Mouse (Mus musculus) neural tube, embryonic 12.5 days (tissue): ENCODE measurements around the gene Topbp1. TPM values are rescaled to one million over a fixed set of nuclear protein-coding genes. Genes with fewer than 3 reads are reported as not detected.

Experiments
- ATAC-seq: fragments of 200-750 bp; cut with Nextera tagmentation; 2 replicates; pipeline ENCODE4 v1.8.0; 2017; ENCODE audit warnings: low read depth, mild to moderate bottlenecking, moderate TSS enrichment, moderate library complexity; ENCODE audit not compliant: low FRiP score
- H3K27ac ChIP-seq: fragments of 300-500 bp; sonication (generic); 2 replicates; pipeline ENCODE4 v1.5.1; 2016
- H3K27me3 ChIP-seq: fragments of 300-500 bp; sonication (generic); replicated peaks from 2 replicates; pipeline ENCODE4 v1.6.1; 2016; ENCODE audit warnings: mild to moderate bottlenecking
- H3K36me3 ChIP-seq: fragments of 300-500 bp; sonication (generic); 2 replicates; pipeline ENCODE4 v1.6.1; 2016; ENCODE audit warnings: mild to moderate bottlenecking
- H3K4me1 ChIP-seq: fragments of 300-500 bp; sonication (generic); 2 replicates; pipeline ENCODE4 v1.6.1; 2016
- H3K4me2 ChIP-seq: fragments of 300-500 bp; sonication (generic); replicated peaks from 2 replicates; pipeline ENCODE4 v1.6.1; 2016; ENCODE audit warnings: mild to moderate bottlenecking
- H3K4me3 ChIP-seq: fragments of 300-500 bp; sonication (generic); 2 replicates; pipeline ENCODE4 v1.5.1; 2016
- H3K9ac ChIP-seq: fragments of 300-500 bp; sonication (generic); 2 replicates; pipeline ENCODE4 v1.6.1; 2016; ENCODE audit warnings: mild to moderate bottlenecking
- H3K9me3 ChIP-seq: fragments of 300-500 bp; sonication (generic); 2 replicates; pipeline ENCODE4 v1.6.1; 2016; ENCODE audit warnings: mild to moderate bottlenecking
- WGBS: fragments of 180-500 bp; shearing (Covaris S2); methylation state at CpG from one replicate; pipeline ENCODE4 v1.1.7; 2016; 5-methylcytosine and 5-hydroxymethylcytosine counted together
- polyA plus RNA-seq: library from polyadenylated mRNA; unstranded; fragments of >200 nt; fragmentation: Nextera tagmentation; extraction: Ambion mirVana; gene quantifications from 2 replicates; pipeline ENCODE4 v1.2.1, GENCODE M21; 2016

Gene Topbp1
- polyA plus RNA-seq, 1 experiment from 2014 or later = 49.1 TPM

DNA sequence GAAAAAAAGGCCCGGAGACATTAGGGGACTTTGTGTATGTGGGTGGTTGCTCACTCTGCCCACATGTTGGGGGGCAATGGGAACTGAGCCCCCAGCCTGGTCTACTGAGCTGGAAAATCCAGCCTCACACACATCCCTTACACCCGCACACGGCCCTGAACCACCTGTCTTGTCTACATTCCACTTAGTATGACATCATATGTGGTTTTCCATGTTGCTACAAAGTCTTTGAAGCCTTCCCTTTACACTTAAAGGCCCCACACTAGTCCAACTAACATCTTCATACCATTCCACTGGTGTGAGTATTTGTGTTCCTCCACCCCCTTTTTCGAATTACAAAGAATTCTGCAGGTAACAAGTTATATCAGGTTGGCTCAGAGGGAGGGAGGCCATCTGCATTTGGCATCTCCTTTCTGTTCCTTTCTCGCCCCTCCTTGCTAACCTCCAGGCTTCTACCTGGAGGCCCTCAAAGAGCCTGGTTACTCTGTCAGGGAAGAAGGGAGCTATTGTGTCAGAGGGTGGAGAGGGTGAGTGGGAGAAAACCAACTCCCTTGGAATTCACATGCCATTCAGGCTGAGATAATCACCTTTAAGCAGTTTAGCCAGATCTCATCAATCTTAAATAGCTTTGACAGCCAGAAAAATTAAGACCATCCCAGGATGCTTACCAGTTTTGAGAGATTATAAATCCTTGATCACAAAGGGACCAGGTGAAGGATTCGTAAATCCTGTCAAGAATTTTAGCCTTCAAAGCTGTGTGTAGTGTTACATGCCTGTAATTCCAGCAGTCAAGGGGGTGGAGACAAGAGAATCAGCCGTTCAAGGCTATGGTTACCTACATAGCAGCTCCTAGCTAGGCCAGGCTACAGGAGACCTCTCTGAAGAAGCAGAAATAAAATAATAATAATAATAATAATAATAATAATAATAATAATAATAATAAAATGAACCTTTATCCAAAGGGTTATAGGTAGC is 71.6 kb downstream of the Topbp1 start:
- no peaks in the 10 kb centered on the region for H3K9me3 ChIP-seq
- WGBS = 86% methylated on average over 7 of the region's 7 CpGs

DNA sequence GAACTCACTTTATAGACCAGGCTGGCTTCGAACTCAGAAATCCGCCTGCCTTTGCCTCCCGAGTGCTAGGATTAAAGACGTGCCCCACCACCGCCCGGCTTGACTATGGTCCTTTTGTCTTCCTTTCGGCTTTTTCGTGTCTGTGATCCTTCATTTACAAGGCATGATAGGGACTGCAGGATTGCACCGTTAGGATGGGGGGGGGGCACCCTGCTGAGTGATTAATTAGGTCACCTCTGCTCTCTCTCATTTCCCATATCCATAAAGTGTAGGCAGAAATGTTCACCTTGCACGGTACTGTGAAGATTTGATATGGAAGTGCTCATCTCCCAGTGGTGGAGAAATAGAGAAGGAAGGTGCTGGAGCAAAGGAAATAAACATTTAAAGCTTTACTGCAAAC is 73.7 kb downstream of the Topbp1 start:
- no peak overlapping the region for H3K4me2 ChIP-seq
- no peak overlapping the region for H3K4me3 ChIP-seq
- ATAC-seq = no peak
- no peaks in the 10 kb centered on the region for H3K9me3 ChIP-seq
- H3K4me1 ChIP-seq = no peaks in the 10 kb centered on the region
- no peaks in the 10 kb centered on the region for H3K36me3 ChIP-seq
- 45% methylated on average over 10 of the region's 10 CpGs for WGBS
- no peaks in the 10 kb centered on the region for H3K27me3 ChIP-seq
- no peak overlapping the region for H3K27ac ChIP-seq
- no peak overlapping the region for H3K9ac ChIP-seq

More for the DNA sequence above, 71.6 kb downstream of the Topbp1 start:
- Histone ChIP-seq H3K27ac (no peak overlapping the region), H3K36me3 (no peaks in the 10 kb centered on the region), H3K4me2 (no peak overlapping the region), H3K27me3 (no peaks in the 10 kb centered on the region), H3K4me1 (no peaks in the 10 kb centered on the region), H3K4me3 (no peak overlapping the region), H3K9ac (no peak overlapping the region)
- no peak for ATAC-seq

DNA sequence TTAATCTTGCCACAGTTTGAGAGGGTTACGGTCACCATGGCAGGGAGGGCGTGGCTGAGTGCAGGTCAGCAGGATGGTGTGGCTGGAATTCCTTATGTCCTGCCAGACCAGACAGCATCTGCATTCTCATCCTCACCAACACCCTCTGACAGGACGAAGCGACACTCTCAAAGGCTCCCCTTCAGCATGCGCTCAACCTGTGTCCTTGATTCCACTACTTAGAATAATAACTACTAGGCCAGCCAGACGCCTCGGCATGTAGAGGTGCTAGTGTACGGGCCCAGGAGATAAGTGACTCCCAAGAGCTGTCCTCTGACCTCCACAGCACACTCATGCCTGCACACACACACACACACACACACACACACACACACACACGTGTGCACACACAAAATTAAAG is 74.2 kb downstream of the Topbp1 start:
- Histone ChIP-seq H3K27me3 (no peaks in the 10 kb centered on the region), H3K36me3 (no peaks in the 10 kb centered on the region), H3K9me3 (no peaks in the 10 kb centered on the region), H3K27ac (no peak overlapping the region), H3K4me2 (no peak overlapping the region), H3K9ac (no peak overlapping the region), H3K4me3 (no peak overlapping the region), H3K4me1 (no peaks in the 10 kb centered on the region)
- no peak for ATAC-seq
- WGBS = 76% methylated on average over 9 of the region's 9 CpGs

DNA sequence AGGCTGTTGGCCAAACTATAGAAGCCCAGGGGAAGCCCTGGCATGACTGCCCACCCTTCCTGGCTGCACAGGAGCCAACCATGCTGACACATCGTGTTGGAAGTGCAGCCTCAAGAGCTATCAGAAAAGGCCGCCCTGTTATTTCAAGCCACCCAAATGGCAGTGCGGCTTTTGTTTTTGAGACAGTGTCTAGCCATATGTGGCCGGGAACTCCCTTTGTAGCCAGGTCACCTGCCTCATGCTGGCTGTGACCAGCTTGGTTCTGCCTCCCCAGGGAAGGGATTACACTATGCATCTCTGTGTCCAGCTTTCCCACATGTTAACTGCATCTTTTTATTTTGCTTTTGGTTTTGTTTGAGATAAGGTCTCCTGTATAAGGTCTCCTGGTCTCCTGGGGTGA is 75.6 kb downstream of the Topbp1 start:
- Histone ChIP-seq H3K9me3 (no peaks in the 10 kb centered on the region), H3K4me2 (no peak overlapping the region), H3K36me3 (no peaks in the 10 kb centered on the region), H3K4me1 (no peaks in the 10 kb centered on the region), H3K9ac (no peak overlapping the region), H3K27ac (no peak overlapping the region), H3K4me3 (no peak overlapping the region), H3K27me3 (no peaks in the 10 kb centered on the region)
- ATAC-seq = no peak
- 82% methylated on average over 4 of the region's 4 CpGs for WGBS

DNA sequence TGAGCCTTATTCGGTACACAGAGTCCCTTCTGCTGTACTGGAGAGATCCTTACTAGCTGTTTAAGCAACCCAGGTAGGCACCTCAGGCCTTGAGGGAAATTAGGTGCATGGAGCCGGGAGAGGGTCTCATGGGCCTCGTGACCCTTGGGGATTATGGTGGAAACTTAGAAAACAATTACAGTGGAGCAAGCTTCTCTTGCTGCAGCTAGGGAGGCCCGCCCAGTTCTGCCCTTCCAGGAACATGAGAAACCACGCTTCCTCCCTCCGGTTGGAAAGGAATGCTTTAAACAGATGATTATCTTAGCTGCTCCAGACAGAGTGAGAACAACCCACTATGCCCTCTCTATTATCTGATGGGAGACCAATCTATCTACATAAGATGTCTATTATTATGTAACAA is 78.0 kb downstream of the Topbp1 start:
- no peak overlapping the region for H3K27ac ChIP-seq
- H3K9me3 ChIP-seq = no peaks in the 10 kb centered on the region
- peaks cover 6% of the 10 kb centered on the region; the same call in 1 of the 2 replicates for H3K4me1 ChIP-seq
- H3K9ac ChIP-seq = no peak overlapping the region
- ATAC-seq = no peak
- H3K4me3 ChIP-seq = no peak overlapping the region
- WGBS = 78% methylated on average over 6 of the region's 6 CpGs
- H3K36me3 ChIP-seq = no peaks in the 10 kb centered on the region
- no peaks in the 10 kb centered on the region for H3K27me3 ChIP-seq
- H3K4me2 ChIP-seq = no peak overlapping the region

DNA sequence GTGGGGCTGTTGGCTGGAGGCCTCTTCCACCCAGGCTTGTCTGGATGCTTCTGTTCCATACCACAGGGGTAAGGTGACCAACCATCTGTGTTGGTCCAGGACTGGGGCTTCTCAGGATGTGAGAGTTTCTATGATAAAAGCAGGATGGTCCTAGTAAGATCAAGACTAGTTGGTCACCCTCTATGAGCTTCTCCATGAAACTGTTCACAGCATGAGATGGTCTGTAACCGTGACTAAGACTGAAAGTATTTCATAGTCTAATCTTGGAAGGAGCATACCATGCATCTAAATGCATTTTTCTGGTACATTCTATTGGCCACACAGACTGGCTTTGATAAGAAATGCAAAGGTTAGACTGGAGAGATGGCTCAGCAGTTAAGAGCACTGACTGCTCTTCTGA is 78.6 kb downstream of the Topbp1 start:
- Histone ChIP-seq H3K4me1 (peaks cover 6% of the 10 kb centered on the region; the same call in 1 of the 2 replicates), H3K9ac (no peak overlapping the region), H3K4me2 (no peak overlapping the region), H3K27ac (no peak overlapping the region), H3K4me3 (no peak overlapping the region), H3K36me3 (no peaks in the 10 kb centered on the region), H3K9me3 (no peaks in the 10 kb centered on the region), H3K27me3 (no peaks in the 10 kb centered on the region)
- 90% methylated on average over 1 of the region's 1 CpGs for WGBS
- ATAC-seq = no peak

- H3K27ac ChIP-seq = no peak overlapping the region
- no peak overlapping the region for H3K9ac ChIP-seq
- H3K27me3 ChIP-seq = no peaks in the 10 kb centered on the region
- no peak overlapping the region for H3K4me3 ChIP-seq
- no peaks in the 10 kb centered on the region for H3K36me3 ChIP-seq
- no peaks in the 10 kb centered on the region for H3K9me3 ChIP-seq
- H3K4me2 ChIP-seq = no peak overlapping the region
- WGBS = 87% methylated on average over 4 of the region's 4 CpGs
- ATAC-seq = no peak
- H3K4me1 ChIP-seq = peaks cover 6% of the 10 kb centered on the region; the same call in 1 of the 2 replicates
These were observed 79.3 kb downstream of the Topbp1 start for GRCm38 (mm10) chr9:103384141-103384796.

- Histone ChIP-seq H3K4me3 (no peak overlapping the region), H3K27me3 (no peaks in the 10 kb centered on the region), H3K4me1 (peaks cover 6% of the 10 kb centered on the region; the same call in 1 of the 2 replicates), H3K9me3 (no peaks in the 10 kb centered on the region), H3K27ac (no peak overlapping the region), H3K36me3 (no peaks in the 10 kb centered on the region), H3K4me2 (no peak overlapping the region), H3K9ac (no peak overlapping the region)
- no peak for ATAC-seq
- WGBS = 5% methylated on average over 1 of the region's 1 CpGs
These were observed 80.6 kb downstream of the Topbp1 start for GRCm38 (mm10) chr9:103385600-103385999.

DNA sequence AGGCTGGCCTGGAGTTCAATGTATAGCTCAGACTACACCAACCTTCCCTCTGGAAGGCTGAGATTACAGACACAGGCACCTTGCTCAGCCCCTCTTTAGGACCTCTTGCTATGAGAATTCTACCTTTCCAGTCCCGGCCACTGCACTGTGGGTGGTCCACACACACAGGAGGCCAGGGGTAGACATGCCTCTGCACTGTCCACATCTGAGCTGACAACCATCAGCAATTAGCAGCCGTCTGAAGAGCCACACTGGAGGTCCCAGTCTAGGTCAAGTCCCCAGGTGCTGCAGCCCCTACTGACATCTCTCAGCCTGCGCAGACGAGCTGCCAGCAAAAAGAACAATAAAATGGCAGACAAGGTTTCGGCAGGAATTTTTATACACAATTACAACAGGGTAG is 81.6 kb downstream of the Topbp1 start:
- Histone ChIP-seq H3K27ac (no peak overlapping the region), H3K4me1 (peaks cover 6% of the 10 kb centered on the region; the same call in 1 of the 2 replicates), H3K4me2 (no peak overlapping the region), H3K27me3 (no peaks in the 10 kb centered on the region), H3K36me3 (no peaks in the 10 kb centered on the region), H3K9ac (no peak overlapping the region), H3K4me3 (no peak overlapping the region), H3K9me3 (no peaks in the 10 kb centered on the region)
- ATAC-seq = no peak
- 30% methylated on average over 5 of the region's 5 CpGs for WGBS

DNA sequence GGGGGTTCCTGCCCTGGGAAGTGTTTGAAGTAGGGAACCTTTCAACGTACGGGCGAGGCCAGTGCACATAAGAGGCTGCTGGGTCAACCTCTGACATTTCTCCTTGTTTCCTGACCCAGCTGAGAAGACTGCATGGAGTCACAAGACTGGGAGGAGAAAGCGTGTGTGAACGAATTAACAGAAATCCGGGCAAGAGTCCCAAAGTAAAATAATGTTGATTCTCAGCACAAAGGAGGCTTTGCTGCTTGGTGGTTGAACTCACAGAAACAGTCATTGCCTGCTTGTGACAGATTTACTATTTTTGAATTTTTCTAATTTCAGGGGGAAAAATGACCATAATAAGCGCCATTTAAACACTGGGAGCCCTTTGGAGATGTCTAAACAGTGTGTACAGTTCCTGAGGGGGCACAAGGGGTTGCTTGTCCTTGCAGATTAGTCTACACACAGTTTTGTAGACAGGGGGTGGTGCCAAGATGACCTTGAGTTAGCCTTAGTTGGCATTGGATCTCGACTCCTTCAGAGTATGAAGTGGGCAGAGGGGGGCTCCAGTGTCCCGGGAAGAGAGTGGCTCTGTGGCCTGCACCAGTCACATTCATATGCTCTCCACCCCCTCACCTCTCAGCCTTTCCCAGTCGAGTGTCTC is 82.1 kb downstream of the Topbp1 start:
- Histone ChIP-seq H3K4me1 (peaks cover 6% of the 10 kb centered on the region; the same call in 1 of the 2 replicates), H3K4me3 (no peak overlapping the region), H3K36me3 (no peaks in the 10 kb centered on the region), H3K27me3 (no peaks in the 10 kb centered on the region), H3K27ac (no peak overlapping the region), H3K9me3 (no peaks in the 10 kb centered on the region), H3K4me2 (no peak overlapping the region), H3K9ac (no peak overlapping the region)
- WGBS = 68% methylated on average over 10 of the region's 10 CpGs
- ATAC-seq = no peak

GRCm38 (mm10) chr9:103389261-103389660 is 84.2 kb downstream of the Topbp1 start:
- no peak for ATAC-seq
- Histone ChIP-seq H3K27me3 (no peaks in the 10 kb centered on the region), H3K9ac (no peak overlapping the region), H3K36me3 (no peaks in the 10 kb centered on the region), H3K4me3 (no peak overlapping the region), H3K9me3 (no peaks in the 10 kb centered on the region), H3K4me1 (peaks cover 6% of the 10 kb centered on the region; the same call in 1 of the 2 replicates), H3K4me2 (no peak overlapping the region), H3K27ac (no peak overlapping the region)
- WGBS = 93% methylated on average over 6 of the region's 6 CpGs

DNA sequence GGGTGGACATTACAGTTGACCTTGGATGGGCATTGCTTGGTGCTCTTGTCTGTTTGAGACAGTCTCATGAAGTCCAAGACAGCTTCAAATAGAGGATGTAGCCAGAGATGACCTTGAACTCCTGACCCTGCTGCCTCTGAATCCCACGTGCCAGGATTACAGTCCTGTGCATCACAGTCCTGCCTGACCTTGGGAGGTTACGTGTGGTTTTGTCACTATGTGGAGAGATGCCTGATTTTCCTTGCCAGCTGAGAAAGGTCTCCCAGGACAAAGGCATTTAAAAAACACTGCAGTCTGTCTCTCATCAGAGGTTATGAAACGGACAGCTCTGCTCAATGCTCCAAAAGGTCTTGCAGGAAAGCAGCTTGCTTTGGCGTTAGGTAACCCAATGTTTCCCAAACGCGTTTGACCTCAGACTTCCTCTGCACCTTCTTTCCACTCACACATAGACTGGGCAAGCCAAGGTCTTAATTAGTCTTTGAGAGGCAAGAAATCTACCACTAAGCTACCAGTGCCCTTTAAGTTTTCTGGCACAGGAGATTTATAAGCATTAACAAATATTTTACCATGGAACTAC is 86.9 kb downstream of the Topbp1 start:
- H3K4me2 ChIP-seq = no peak overlapping the region
- H3K4me1 ChIP-seq = peaks cover under 1% of the 10 kb centered on the region; the same call in 1 of the 2 replicates
- H3K9ac ChIP-seq = no peak overlapping the region
- no peaks in the 10 kb centered on the region for H3K36me3 ChIP-seq
- H3K27me3 ChIP-seq = no peaks in the 10 kb centered on the region
- ATAC-seq = no peak
- no peak overlapping the region for H3K27ac ChIP-seq
- H3K4me3 ChIP-seq = no peak overlapping the region
- no peaks in the 10 kb centered on the region for H3K9me3 ChIP-seq
- WGBS = 85% methylated on average over 6 of the region's 6 CpGs
